Mouse (Mus musculus): ENCODE results near the gene Lrrc43. TPM values are rescaled to one million over a fixed set of nuclear protein-coding genes. Genes with fewer than 3 reads are reported as not detected.

Lrrc43 gene
- total RNA-seq (2014; rRNA removed; ENCODE audit: low replicate concordance) (not detected in 2 replicates), polyA plus RNA-seq (2015; fragmentation: Nextera tagmentation; extraction: Ambion mirVana) (0.05 TPM in 1 of 2 replicates, not detected in the other)

DNA sequence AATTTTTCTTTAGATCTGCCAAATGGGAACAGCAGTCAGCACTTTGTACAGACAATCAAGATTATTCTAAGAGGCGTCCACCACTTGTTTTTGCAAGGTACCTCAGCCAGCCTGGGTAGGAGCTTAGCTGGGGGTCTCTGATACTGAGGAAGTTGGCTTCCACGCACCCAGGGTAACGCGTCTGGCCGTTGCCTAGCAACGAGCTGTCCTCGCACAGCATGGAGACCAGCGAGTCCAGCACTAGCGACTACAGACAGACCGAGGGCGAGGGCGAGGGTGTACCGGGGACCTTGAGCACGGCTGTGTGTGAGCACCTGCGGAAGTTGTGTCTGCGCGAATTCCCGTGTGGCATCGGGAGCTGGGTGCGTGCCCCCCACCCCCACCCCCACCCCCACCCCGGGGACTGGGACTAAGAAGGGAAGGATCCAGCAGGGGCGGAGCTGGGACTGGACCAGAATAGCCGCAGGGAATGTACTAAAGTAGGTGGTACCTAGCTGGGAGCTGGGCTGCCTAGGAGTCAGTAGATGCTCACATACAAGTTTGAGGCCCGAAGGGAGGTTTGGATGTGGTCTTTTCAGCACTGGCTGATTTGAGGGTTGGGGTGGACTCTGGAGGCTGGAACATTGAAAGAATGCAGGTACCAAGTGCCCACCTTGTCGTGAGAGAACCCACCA lies at the start of gene Lrrc43, which contains the start of gene Il31:
Gene Lrrc43 (plus strand): TSS at position 194 of the 674 bp plus-strand sequence.
Gene Il31 (minus strand): TSS at position 378 of the 674 bp plus-strand sequence.
- no peak for TF ChIP-seq EP300 (IDR thresholded peaks at IDR 0.05; ENCODE audit: low read depth)
- no peak for TF ChIP-seq CTCF (IDR thresholded peaks at IDR 0.05; ENCODE audit: low read depth)
- 8% methylated on average over 25 of the region's 25 CpGs for WGBS

DNA sequence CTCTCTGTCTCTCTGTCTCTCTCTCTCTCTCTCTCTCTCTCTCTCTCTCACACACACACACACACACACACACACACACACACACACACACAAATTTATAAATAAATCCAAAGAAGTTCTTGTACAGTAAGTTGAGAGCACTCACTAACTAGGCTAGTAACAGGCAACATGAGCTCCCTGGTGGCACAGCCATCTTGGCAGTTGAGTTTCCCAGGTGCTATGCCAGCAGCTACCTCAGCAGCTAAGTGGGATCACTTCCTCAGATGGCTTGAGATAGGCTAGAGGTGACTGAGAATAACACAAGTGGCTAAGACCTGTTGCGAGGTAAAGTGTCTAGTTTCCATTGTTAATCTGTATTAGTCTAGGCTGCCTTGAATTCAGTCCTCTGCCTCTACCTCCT lies 49.8 kb upstream of the Lrrc43 start:
- Histone ChIP-seq H3K4me1 (ENCODE audit: control insufficient read depth, insufficient read depth) (0 out of 2 replicates have a peak, but pooled peaks cover 4% of the 10 kb centered on the region), H3K4me3 (ENCODE audit: low read depth, low read length) (no peak overlapping the region), H3K9ac (replicated peaks; ENCODE audit: low read depth, low read length) (no peak overlapping the region), H3K36me3 (replicated peaks; ENCODE audit: control insufficient read depth, insufficient read depth, low read length) (peaks cover 29% of the 10 kb centered on the region), H3K27me3 (ENCODE audit: control insufficient read depth, insufficient read depth, low read length) (no peaks in the 10 kb centered on the region), H3K27ac (ENCODE audit: low read depth) (no peak overlapping the region), H3K9me3 (replicated peaks; ENCODE audit: control insufficient read depth, low read length) (no peaks in the 10 kb centered on the region), H3K4me2 (ENCODE audit: low read depth, low read length) (no peak overlapping the region)
- 73% methylated on average over 1 of the region's 1 CpGs for WGBS
- DNase-seq (ENCODE audit: low spot score) (no peak), ATAC-seq (ENCODE audit: insufficient read depth, low read depth) (no peak)
- no peak for TF ChIP-seq CTCF (IDR thresholded peaks at IDR 0.05; ENCODE audit: low read depth)
- TF ChIP-seq EP300 (IDR thresholded peaks at IDR 0.05; ENCODE audit: low read depth), result no peak

More for the DNA sequence above, at the start of gene Lrrc43, which contains the start of gene Il31:
- Histone ChIP-seq H3K4me2 (ENCODE audit: low read depth, low read length) (peak within 1 kb of the TSS; percentile 52), H3K9ac (replicated peaks; ENCODE audit: low read depth, low read length) (no peak within 1 kb of the TSS), H3K27ac (ENCODE audit: low read depth) (no peak within 1 kb of the TSS), H3K9me3 (replicated peaks; ENCODE audit: control insufficient read depth, low read length) (no peaks in the 10 kb centered on the region), H3K4me1 (ENCODE audit: control insufficient read depth, insufficient read depth) (no peaks in the 10 kb centered on the region), H3K27me3 (ENCODE audit: control insufficient read depth, insufficient read depth, low read length) (no peaks in the 10 kb centered on the region), H3K36me3 (replicated peaks; ENCODE audit: control insufficient read depth, insufficient read depth, low read length) (no peaks in the 10 kb centered on the region), H3K4me3 (ENCODE audit: low read depth, low read length) (no peak within 1 kb of the TSS)
- DNase-seq (ENCODE audit: low spot score), result no peak
- ATAC-seq (ENCODE audit: insufficient read depth, low read depth), result no peak; the same call in 1 of the 2 replicates

DNA sequence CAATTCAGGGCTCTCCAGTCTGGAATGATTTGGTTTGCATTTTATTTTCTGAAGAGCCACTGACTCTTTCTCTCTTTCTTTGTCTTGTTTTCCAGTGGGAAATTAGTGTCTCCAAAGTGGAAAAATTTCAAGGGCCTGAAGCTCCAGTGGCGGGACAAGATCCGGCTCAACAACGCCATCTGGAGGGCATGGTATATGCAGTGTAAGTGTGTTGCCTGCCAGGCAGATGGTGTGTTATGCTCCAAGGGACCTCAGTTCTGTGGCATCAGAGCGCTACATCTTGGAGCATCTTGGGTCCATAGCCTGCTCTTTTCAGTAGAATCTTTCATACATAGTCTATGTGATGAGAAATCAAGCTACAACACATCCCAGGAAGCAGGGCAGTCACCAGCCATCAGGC lies 49.2 kb upstream of the Lrrc43 start:
- H3K9ac ChIP-seq (replicated peaks; ENCODE audit: low read depth, low read length), result no peak overlapping the region
- peaks cover 35% of the 10 kb centered on the region for H3K36me3 ChIP-seq (replicated peaks; ENCODE audit: control insufficient read depth, insufficient read depth, low read length)
- H3K27me3 ChIP-seq (ENCODE audit: control insufficient read depth, insufficient read depth, low read length), result no peaks in the 10 kb centered on the region
- H3K4me3 ChIP-seq (ENCODE audit: low read depth, low read length), result no peak overlapping the region
- H3K27ac ChIP-seq (ENCODE audit: low read depth), result no peak overlapping the region
- 73% methylated on average over 4 of the region's 4 CpGs for WGBS
- TF ChIP-seq CTCF (IDR thresholded peaks at IDR 0.05; ENCODE audit: low read depth), result peak; percentile 20
- no peak for TF ChIP-seq EP300 (IDR thresholded peaks at IDR 0.05; ENCODE audit: low read depth)
- DNase-seq (ENCODE audit: low spot score) (no peak), ATAC-seq (ENCODE audit: insufficient read depth, low read depth) (no peak)
- no peaks in the 10 kb centered on the region for H3K9me3 ChIP-seq (replicated peaks; ENCODE audit: control insufficient read depth, low read length)
- 0 out of 2 replicates have a peak, but pooled peaks cover 4% of the 10 kb centered on the region for H3K4me1 ChIP-seq (ENCODE audit: control insufficient read depth, insufficient read depth)
- H3K4me2 ChIP-seq (ENCODE audit: low read depth, low read length), result no peak overlapping the region

DNA sequence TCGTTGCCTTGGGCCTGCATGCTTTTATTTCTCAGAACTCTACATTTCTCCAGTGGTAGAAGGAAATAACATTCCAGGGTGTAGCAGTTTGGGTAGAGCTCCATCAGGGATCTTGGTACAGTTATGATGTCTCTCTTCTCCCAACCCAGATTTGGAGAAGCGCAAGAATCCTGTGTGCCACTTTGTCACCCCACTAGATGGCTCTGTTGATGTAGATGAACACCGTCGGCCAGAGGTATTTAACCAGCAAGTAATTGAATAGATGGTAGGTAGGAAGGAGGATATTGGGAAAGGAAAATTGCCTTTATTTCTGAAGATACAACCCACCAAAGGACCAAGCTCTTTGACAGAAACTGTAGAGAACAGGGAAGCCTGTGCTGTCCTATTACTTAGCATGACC lies 48.4 kb upstream of the Lrrc43 start:
- peaks cover 43% of the 10 kb centered on the region for H3K36me3 ChIP-seq (replicated peaks; ENCODE audit: control insufficient read depth, insufficient read depth, low read length)
- H3K9me3 ChIP-seq (replicated peaks; ENCODE audit: control insufficient read depth, low read length), result no peaks in the 10 kb centered on the region
- ATAC-seq (ENCODE audit: insufficient read depth, low read depth) (no peak), DNase-seq (ENCODE audit: low spot score) (no peak)
- TF ChIP-seq EP300 (IDR thresholded peaks at IDR 0.05; ENCODE audit: low read depth) (no peak), CTCF (IDR thresholded peaks at IDR 0.05; ENCODE audit: low read depth) (no peak)
- H3K4me2 ChIP-seq (ENCODE audit: low read depth, low read length), result no peak overlapping the region
- no peak overlapping the region for H3K4me3 ChIP-seq (ENCODE audit: low read depth, low read length)
- H3K27me3 ChIP-seq (ENCODE audit: control insufficient read depth, insufficient read depth, low read length), result no peaks in the 10 kb centered on the region
- 0 out of 2 replicates have a peak, but pooled peaks cover 4% of the 10 kb centered on the region for H3K4me1 ChIP-seq (ENCODE audit: control insufficient read depth, insufficient read depth)
- WGBS, result 67% methylated on average over 4 of the region's 4 CpGs
- H3K9ac ChIP-seq (replicated peaks; ENCODE audit: low read depth, low read length), result no peak overlapping the region
- no peak overlapping the region for H3K27ac ChIP-seq (ENCODE audit: low read depth)

DNA sequence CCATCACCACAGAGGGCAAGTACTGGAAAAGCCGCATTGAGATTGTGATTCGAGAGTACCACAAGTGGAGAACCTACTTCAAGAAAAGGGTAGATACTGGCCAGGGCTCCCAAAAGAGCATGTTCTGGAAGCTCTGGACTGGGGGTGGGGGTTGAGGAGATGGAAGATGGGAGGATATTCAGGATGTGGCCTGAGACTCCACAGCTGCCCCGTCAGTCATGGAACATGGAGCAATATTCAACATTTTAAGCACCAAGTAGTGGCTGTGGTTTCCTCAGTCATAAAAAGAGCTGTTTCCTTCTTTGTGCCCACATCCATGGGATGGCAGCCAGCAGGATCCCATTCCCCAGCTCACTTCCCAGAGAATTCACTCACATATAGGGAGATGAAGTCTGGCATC lies 46.8 kb upstream of the Lrrc43 start:
- no peak overlapping the region for H3K4me3 ChIP-seq (ENCODE audit: low read depth, low read length)
- no peaks in the 10 kb centered on the region for H3K9me3 ChIP-seq (replicated peaks; ENCODE audit: control insufficient read depth, low read length)
- TF ChIP-seq CTCF (IDR thresholded peaks at IDR 0.05; ENCODE audit: low read depth) (no peak), EP300 (IDR thresholded peaks at IDR 0.05; ENCODE audit: low read depth) (no peak)
- no peak overlapping the region for H3K9ac ChIP-seq (replicated peaks; ENCODE audit: low read depth, low read length)
- 0 out of 2 replicates have a peak, but pooled peaks cover 4% of the 10 kb centered on the region for H3K4me1 ChIP-seq (ENCODE audit: control insufficient read depth, insufficient read depth)
- no peaks in the 10 kb centered on the region for H3K27me3 ChIP-seq (ENCODE audit: control insufficient read depth, insufficient read depth, low read length)
- ATAC-seq (ENCODE audit: insufficient read depth, low read depth) (no peak), DNase-seq (ENCODE audit: low spot score) (no peak)
- H3K27ac ChIP-seq (ENCODE audit: low read depth), result no peak overlapping the region
- no peak overlapping the region for H3K4me2 ChIP-seq (ENCODE audit: low read depth, low read length)
- 87% methylated on average over 3 of the region's 3 CpGs for WGBS
- H3K36me3 ChIP-seq (replicated peaks; ENCODE audit: control insufficient read depth, insufficient read depth, low read length), result peaks cover 57% of the 10 kb centered on the region
